Mouse (Mus musculus) common myeloid progenitor, adult 5-6 weeks (primary cell): ENCODE results near the gene Polr2i. TPM values are rescaled to one million over a fixed set of nuclear protein-coding genes. Genes with fewer than 3 reads are reported as not detected.

Experiments
- ATAC-seq: replicated peaks from 2 replicates; pipeline ENCODE4 v1.8.0; 2016; ENCODE audit warnings: low read depth, mild to moderate bottlenecking, moderate TSS enrichment, inconsistent platforms; ENCODE audit not compliant: poor library complexity, severe bottlenecking
- total RNA-seq: library from RNA; stranded (forward); fragments of 200-1000, 187-1606 nt; gene quantifications from 2 replicates; pipeline ENCODE4 v1.2.3, GENCODE M21; 2017

Gene Polr2i
- total RNA-seq, 1 experiment from 2014 or later = 65.1 TPM

- ATAC-seq = no peak
These were observed 20.5 kb downstream of the Polr2i start for GRCm38 (mm10) chr7:30251956-30252954.

- ATAC-seq = no peak
These were observed 33.3 kb downstream of the Polr2i start for GRCm38 (mm10) chr7:30265041-30265440.

GRCm38 (mm10) chr7:30265531-30265930 is 33.8 kb downstream of the Polr2i start:
- ATAC-seq = no peak

GRCm38 (mm10) chr7:30265935-30266334 is 34.2 kb downstream of the Polr2i start:
- no peak for ATAC-seq

GRCm38 (mm10) chr7:30266780-30267179 is 35.0 kb downstream of the Polr2i start:
- no peak for ATAC-seq

- no peak for ATAC-seq
These were observed 37.9 kb downstream of the Polr2i start for GRCm38 (mm10) chr7:30269641-30270040.

GRCm38 (mm10) chr7:30274383-30274782 is 42.6 kb downstream of the Polr2i start:
- no peak for ATAC-seq

- ATAC-seq = no peak
These were observed 47.2 kb downstream of the Polr2i start for GRCm38 (mm10) chr7:30278911-30279310.

- ATAC-seq = 0 out of 2 replicates have a peak, but pooled peaks have one; percentile 30
These were observed 47.8 kb downstream of the Polr2i start for GRCm38 (mm10) chr7:30279536-30279935.

GRCm38 (mm10) chr7:30279951-30280669 is 48.4 kb downstream of the Polr2i start, which contains the start of the genes Thap8 and Wdr62:
Thap8 (plus strand) TSS chr7:30280094.
Wdr62 (minus strand) TSS chr7:30280419.
- peak; percentile 95 for ATAC-seq

GRCm38 (mm10) chr7:30280670-30281138 is 49.0 kb downstream of the Polr2i start:
- peak; percentile 59 for ATAC-seq

- no peak for ATAC-seq
These were observed 49.8 kb downstream of the Polr2i start for GRCm38 (mm10) chr7:30281522-30281921.

- no peak for ATAC-seq
These were observed 51.0 kb downstream of the Polr2i start for GRCm38 (mm10) chr7:30282740-30283139.

Other genes with a start within 250 kb of the Polr2i start
- gene Zfp568, start 248.0 kb upstream of the Polr2i start, total RNA-seq = 18.3 and 27.2 TPM in 2 replicates
- gene Zfp14, start 180.6 kb upstream of the Polr2i start, total RNA-seq = 0.82 and 2.9 TPM in 2 replicates
- 3.1 and 6.7 TPM in 2 replicates for gene Zfp82, start 159.0 kb upstream of the Polr2i start, total RNA-seq
- gene Gm26920, start 141.5 kb upstream of the Polr2i start, total RNA-seq = 0.10 TPM in 1 of 2 replicates, not detected in the other
- 5.0 and 6.2 TPM in 2 replicates for gene Zfp566, start 141.4 kb upstream of the Polr2i start, total RNA-seq
- gene Zfp260, start 137.2 kb upstream of the Polr2i start, total RNA-seq = 33.5 and 37.5 TPM in 2 replicates
- gene Zfp382, start 110.0 kb upstream of the Polr2i start, total RNA-seq = 5.1 and 6.8 TPM in 2 replicates
- 113 and 122 TPM in 2 replicates for gene Zfp146, start 62.2 kb upstream of the Polr2i start, total RNA-seq
- not detected in 2 replicates for gene Cox7a1, start 47.8 kb upstream of the Polr2i start, total RNA-seq
- gene Capns1, start 33.1 kb upstream of the Polr2i start, total RNA-seq = 116 and 136 TPM in 2 replicates
- gene Tbcb, start 324 bp downstream of the Polr2i start, total RNA-seq = 40.5 TPM in 2 replicates
- gene Ovol3, start 3.8 kb downstream of the Polr2i start, total RNA-seq = not detected in 2 replicates
- gene Thap8, start 48.1 kb downstream of the Polr2i start, total RNA-seq = not detected in 2 replicates
- gene Wdr62, start 48.5 kb downstream of the Polr2i start, total RNA-seq = 8.2 and 17.5 TPM in 2 replicates
- not detected in 2 replicates for gene Clip3, start 59.8 kb downstream of the Polr2i start, total RNA-seq
- gene Alkbh6, start 76.8 kb downstream of the Polr2i start, total RNA-seq = 15.2 and 31.2 TPM in 2 replicates
- 1.4 TPM in 1 of 2 replicates, not detected in the other for gene Syne4, start 82.9 kb downstream of the Polr2i start, total RNA-seq
- 0.96 and 3.3 TPM in 2 replicates for gene E130208F15Rik, start 89.8 kb downstream of the Polr2i start, total RNA-seq
- gene Sdhaf1, start 91.9 kb downstream of the Polr2i start, total RNA-seq = 10.8 and 11.0 TPM in 2 replicates
- gene Lrfn3, start 130.8 kb downstream of the Polr2i start, total RNA-seq = not detected in 2 replicates
- 94.7 and 118 TPM in 2 replicates for gene Tyrobp, start 181.8 kb downstream of the Polr2i start, total RNA-seq
- gene Hcst, start 187.9 kb downstream of the Polr2i start, total RNA-seq = 9.4 and 11.9 TPM in 2 replicates
- 9.0 and 13.0 TPM in 2 replicates for gene Nfkbid, start 189.8 kb downstream of the Polr2i start, total RNA-seq
- gene Aplp1, start 213.6 kb downstream of the Polr2i start, total RNA-seq = not detected in 2 replicates
- gene Kirrel2, start 225.7 kb downstream of the Polr2i start, total RNA-seq = not detected in 2 replicates
- 0.19 and 1.8 TPM in 2 replicates for gene Nphs1, start 226.4 kb downstream of the Polr2i start, total RNA-seq